Mouse (Mus musculus) embryo, embryonic 11 days (tissue): ENCODE data around the gene Ccin.

Source experiments
- DNase-seq: peaks from one replicate; pipeline ENCODE4 v3.0.0-alpha.2; 2015

Gene Ccin

GRCm38 (mm10) chr4:43974914-43975616 is 8.2 kb upstream of the Ccin start:
- DNase-seq = no peak

- DNase-seq = no peak
These were observed 7.0 kb upstream of the Ccin start for GRCm38 (mm10) chr4:43976223-43976740.

- DNase-seq = peak; percentile 59
These were observed 4.5 kb upstream of the Ccin start for GRCm38 (mm10) chr4:43978521-43979443.

- DNase-seq = no peak
These were observed 3.5 kb upstream of the Ccin start for GRCm38 (mm10) chr4:43979746-43980145.

GRCm38 (mm10) chr4:43980236-43980635 is 3.0 kb upstream of the Ccin start:
- DNase-seq = no peak

GRCm38 (mm10) chr4:43980846-43981245 is 2.4 kb upstream of the Ccin start:
- no peak for DNase-seq

GRCm38 (mm10) chr4:43981251-43981650 is 2.0 kb upstream of the Ccin start:
- no peak for DNase-seq

- peak; percentile 96 for DNase-seq
These were observed 1.1 kb upstream of the Ccin start for GRCm38 (mm10) chr4:43982053-43982732.

- no peak for DNase-seq
These were observed 473 bp downstream of the Ccin start for GRCm38 (mm10) chr4:43983756-43984155.

GRCm38 (mm10) chr4:43984326-43984725 is 1.0 kb downstream of the Ccin start:
- no peak for DNase-seq

- DNase-seq = no peak
These were observed 5.7 kb downstream of the Ccin start for GRCm38 (mm10) chr4:43988976-43989375.

- DNase-seq = no peak
These were observed 9.8 kb downstream of the Ccin start for GRCm38 (mm10) chr4:43993072-43993471.

- DNase-seq = no peak
These were observed 11.1 kb downstream of the Ccin start for GRCm38 (mm10) chr4:43994342-43994741.

- DNase-seq = no peak
These were observed 20.3 kb downstream of the Ccin start for GRCm38 (mm10) chr4:44003622-44004021.

GRCm38 (mm10) chr4:44004126-44004525 is 20.8 kb downstream of the Ccin start, which contains the start of gene Clta:
Gene Clta (plus strand): TSS chr4:44004452.
- DNase-seq = no peak

- DNase-seq = no peak
These were observed 21.5 kb downstream of the Ccin start for GRCm38 (mm10) chr4:44004623-44005409.

- DNase-seq = no peak
These were observed 26.9 kb downstream of the Ccin start for GRCm38 (mm10) chr4:44010176-44010575.

- DNase-seq = no peak
These were observed 27.6 kb downstream of the Ccin start for GRCm38 (mm10) chr4:44010893-44011292.

- no peak for DNase-seq
These were observed 28.5 kb downstream of the Ccin start for GRCm38 (mm10) chr4:44011799-44012198.

GRCm38 (mm10) chr4:44012376-44013367 is 29.4 kb downstream of the Ccin start:
- peak; percentile 95 for DNase-seq
